Mouse (Mus musculus) adrenal gland, adult 2 months (tissue): Measurements from ENCODE around the gene Actr1a. TPM values are rescaled to one million over a fixed set of nuclear protein-coding genes. Genes with fewer than 3 reads are reported as not detected.
A peak's percentile ranks its signal among the peaks of the same experiment; 100 is the strongest.

ENCODE experiments used
- DNase-seq: peaks from one replicate; pipeline ENCODE4 v3.0.0; 2021
- polyA plus RNA-seq: library from polyadenylated mRNA; depleted of rRNA; stranded (reverse); fragments of >200 nt; gene quantifications from 2 replicates; pipeline ENCODE4 v1.2.3, GENCODE M21; 2012
- total RNA-seq, 2 experiments: library from RNA; stranded (reverse); gene quantifications; 2 replicates each; pipeline ENCODE4 v1.2.3; 2021

Gene Actr1a
- total and polyA plus RNA-seq, 3 experiments = 87.2 to 115 (median 108) TPM

GRCm38 (mm10) chr19:46399886-46400285 lies 4.3 kb upstream of the Actr1a start:
- DNase-seq = no peak

- no peak for DNase-seq
Measured at GRCm38 (mm10) chr19:46399372-46399771, 3.8 kb upstream of the Actr1a start.

- no peak for DNase-seq
Measured at GRCm38 (mm10) chr19:46398401-46398800, 2.9 kb upstream of the Actr1a start.

GRCm38 (mm10) chr19:46397436-46398001 lies 2.0 kb upstream of the Actr1a start:
- no peak for DNase-seq

- DNase-seq = peak; percentile 99
Measured at GRCm38 (mm10) chr19:46396686-46397435, 1.3 kb upstream of the Actr1a start, which contains the start of gene Sufu. Gene Sufu (plus strand): TSS chr19:46396896.

GRCm38 (mm10) chr19:46396109-46396508 lies 561 bp upstream of the Actr1a start:
- DNase-seq = no peak

GRCm38 (mm10) chr19:46394712-46395108 lies 838 bp downstream of the Actr1a start:
- DNase-seq = no peak

- no peak for DNase-seq
Measured at GRCm38 (mm10) chr19:46392018-46392417, 3.5 kb downstream of the Actr1a start.

GRCm38 (mm10) chr19:46389872-46390271 lies 5.7 kb downstream of the Actr1a start:
- no peak for DNase-seq

GRCm38 (mm10) chr19:46382275-46382674 lies 13.3 kb downstream of the Actr1a start:
- no peak for DNase-seq

GRCm38 (mm10) chr19:46375891-46376290 lies 19.7 kb downstream of the Actr1a start:
- no peak for DNase-seq

- DNase-seq = no peak
Measured at GRCm38 (mm10) chr19:46375489-46375888, 20.1 kb downstream of the Actr1a start.

GRCm38 (mm10) chr19:46374477-46375088 lies 21.0 kb downstream of the Actr1a start:
- no peak for DNase-seq

- DNase-seq = peak; percentile 75
Measured at GRCm38 (mm10) chr19:46369204-46369603, 26.3 kb downstream of the Actr1a start.

- no peak for DNase-seq
Measured at GRCm38 (mm10) chr19:46367798-46368590, 27.6 kb downstream of the Actr1a start.

- no peak for DNase-seq
Measured at GRCm38 (mm10) chr19:46363294-46364009, 32.1 kb downstream of the Actr1a start.

GRCm38 (mm10) chr19:46362104-46362503 lies 33.4 kb downstream of the Actr1a start:
- no peak for DNase-seq

GRCm38 (mm10) chr19:46358381-46358780 lies 37.2 kb downstream of the Actr1a start:
- no peak for DNase-seq

- no peak for DNase-seq
Measured at GRCm38 (mm10) chr19:46357344-46358280, 37.9 kb downstream of the Actr1a start.

- peak; percentile 93 for DNase-seq
Measured at GRCm38 (mm10) chr19:46356701-46357138, 38.8 kb downstream of the Actr1a start.
